Mouse (Mus musculus): ENCODE data around the gene Tmem131l.

The Tmem131l gene

DNA sequence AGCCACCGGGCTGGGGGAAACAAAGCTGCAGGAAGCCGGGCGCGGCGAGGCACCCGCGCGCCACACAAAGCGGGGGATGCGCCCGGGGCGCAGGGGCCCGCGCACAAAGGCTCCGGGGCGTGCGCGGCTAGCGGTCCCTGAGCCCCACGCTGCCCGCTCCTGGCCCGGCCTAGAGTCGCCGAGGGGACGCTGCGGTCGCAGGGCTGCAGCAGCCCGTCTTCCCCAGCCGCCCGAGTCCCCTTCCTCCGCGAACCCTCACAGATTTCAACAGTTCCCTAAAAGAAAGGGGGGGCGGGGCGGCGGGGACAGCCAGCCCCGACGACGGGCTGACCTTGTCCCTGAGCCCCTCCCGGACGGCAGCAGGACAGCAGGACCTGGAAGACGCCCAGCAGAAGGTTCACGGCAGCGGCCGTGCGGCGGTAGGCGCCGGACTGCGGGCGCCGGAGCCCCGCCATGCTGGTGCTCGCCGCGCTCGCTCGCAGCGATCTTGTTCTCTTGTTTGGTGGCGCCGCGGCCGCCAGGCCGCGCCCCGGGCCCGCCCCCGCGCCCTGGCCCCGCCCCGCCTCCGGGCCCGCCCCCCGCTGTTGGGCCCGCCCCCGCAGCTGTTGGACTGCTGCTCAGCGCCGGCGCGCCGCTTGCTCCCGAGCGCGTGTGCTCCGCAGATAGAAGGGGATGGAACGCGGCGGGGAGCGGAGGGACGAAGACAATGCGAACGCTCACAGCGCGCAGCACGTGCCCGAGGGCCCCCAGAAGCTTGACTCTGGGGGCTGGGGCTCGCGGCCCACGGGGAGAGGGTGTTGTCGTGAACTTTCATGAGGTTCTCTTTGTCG, at the start of gene Tmem131l:
Gene Tmem131l, minus strand, starts transcription at position 530 of the 830 bp plus-strand sequence.
- CTCF ChIA-PET = interaction anchor here (0.9 kb wide), 1 partner anchor 31 kb away, joined by 4 read pairs; no protein-coding TSS in a partner anchor

- CTCF ChIA-PET = no interaction called here
Observed at GRCm38 (mm10) chr3:84086921-84087320, 46.9 kb upstream of the Tmem131l start.

DNA sequence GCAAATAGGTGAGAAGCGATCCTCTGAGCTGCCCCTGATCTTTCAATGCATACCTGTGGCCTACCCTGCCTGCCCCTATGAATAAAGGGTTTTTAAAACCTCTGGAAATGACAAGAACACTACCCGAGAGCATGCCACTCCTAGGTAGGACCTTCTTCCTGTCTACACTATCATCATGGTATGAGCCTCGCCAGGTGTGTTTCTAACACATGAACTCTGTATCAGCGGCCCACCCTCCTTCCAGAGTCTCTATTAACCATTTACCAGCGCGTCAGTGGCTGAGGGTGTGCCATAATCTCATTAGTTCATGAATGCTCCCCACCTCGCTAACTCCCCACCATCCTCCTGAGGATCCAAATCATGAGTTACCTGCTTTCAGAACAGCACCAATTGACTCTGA, 46.4 kb upstream of the Tmem131l start:
- CTCF ChIA-PET = no interaction called here

DNA sequence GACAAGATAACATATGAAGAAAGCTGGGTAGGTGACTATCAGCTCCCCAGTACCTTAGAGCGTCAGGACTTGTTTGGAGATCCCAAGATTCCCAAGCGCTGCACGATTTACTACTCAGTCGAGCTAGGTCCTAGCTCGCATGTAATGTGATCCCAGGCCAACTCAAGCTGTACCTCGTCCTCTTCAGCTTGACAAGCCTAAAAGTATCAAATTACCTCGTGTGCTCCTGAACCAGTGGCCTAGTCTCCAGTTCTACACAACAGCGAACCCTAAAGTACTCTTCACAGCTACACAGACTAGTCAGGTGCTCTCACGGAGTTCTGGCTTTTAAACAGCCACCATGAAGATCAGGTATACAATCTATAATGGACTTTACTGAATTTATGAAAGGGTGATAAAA, 45.5 kb upstream of the Tmem131l start:
- CTCF ChIA-PET = no interaction called here

DNA sequence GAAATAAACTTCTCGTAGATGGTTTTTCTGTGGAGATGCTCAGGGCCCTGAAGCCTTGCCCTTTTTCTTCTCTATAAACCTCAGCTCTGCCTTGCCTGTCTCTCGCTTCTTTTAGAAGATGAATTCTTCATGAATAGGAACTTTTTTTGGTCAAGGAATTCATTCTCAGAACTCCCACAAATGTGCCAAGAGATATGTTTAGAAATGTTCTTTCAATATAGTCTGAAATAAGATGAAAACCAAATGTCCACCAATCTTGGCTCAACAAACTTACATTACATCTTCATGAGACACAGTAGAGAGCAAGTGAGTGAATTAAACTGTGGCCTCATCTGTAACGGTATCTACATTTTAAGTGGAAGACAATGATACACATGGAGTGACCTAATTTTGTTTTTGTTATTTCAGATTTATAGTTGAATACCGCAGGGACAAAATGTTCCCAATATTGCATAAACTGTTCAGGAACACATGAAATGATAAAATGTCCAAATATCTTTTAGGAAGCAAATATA, 41.3 kb upstream of the Tmem131l start:
- CTCF ChIA-PET = no interaction called here

GRCm38 (mm10) chr3:84080074-84080473, 40.1 kb upstream of the Tmem131l start:
- CTCF ChIA-PET = no interaction called here

DNA sequence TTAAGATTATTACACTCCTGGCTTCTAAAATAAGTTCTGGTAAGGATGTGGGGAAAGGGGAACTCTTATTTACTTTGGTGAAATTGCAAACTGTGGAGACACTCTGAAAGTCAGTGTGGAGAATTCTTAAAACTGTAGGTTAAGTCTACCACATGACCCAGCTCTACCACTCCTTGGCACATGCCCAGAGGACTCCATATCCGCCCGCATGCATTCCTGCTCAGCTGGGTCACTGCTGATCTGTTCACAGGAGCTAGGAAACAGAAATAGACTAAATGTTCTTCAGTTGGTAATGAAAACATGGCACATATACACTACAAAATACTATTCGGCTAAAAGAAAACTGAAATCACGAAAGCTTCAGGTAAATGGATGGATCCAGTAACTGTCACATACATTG, 37.5 kb upstream of the Tmem131l start:
- CTCF ChIA-PET = no interaction called here

DNA sequence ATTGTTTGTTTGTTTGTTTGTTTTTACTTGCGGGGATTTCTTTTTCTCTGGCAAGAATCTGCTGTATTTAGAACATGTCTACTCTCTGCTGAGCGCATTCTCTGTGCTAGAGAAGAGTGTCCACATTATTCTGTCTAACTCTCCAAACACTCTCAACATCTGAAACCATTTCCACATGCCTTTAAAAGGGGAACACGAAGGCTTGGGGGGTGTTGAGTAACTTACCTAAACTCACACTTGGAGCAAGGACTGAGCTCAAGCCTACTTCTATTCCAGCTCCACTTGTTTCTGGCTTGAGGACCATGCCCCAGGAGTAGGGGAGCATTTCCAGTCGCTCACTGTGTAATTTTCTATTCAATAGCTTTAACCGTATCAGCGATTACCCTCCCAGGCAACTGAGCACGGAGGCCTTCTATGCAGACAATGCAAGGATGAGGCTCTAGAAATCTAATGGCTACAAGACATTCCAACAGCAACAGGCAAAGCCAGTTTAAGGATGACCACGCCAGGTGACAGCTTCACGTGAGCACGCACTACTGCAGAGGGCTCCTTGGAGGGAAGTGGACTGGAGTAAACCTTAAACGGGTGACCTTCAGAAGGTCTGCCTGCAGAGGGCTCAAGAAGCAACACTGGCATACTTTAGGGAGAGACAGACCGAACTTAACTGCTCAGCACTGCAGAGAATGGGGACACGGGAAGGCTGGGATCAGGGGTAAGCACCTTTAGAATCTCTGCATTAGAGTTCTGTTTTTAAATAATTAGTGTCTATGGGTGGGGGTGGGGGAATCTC, 36.8 kb upstream of the Tmem131l start:
- CTCF ChIA-PET = interaction anchor here (0.5 kb wide), 1 partner anchor 195 kb away, joined by 11 read pairs; no protein-coding TSS in a partner anchor

- CTCF ChIA-PET = interaction anchor here (0.6 kb wide), 1 partner anchor 52 kb away, joined by 3 read pairs; no protein-coding TSS in a partner anchor
Observed at GRCm38 (mm10) chr3:84075516-84075915, 35.5 kb upstream of the Tmem131l start.

DNA sequence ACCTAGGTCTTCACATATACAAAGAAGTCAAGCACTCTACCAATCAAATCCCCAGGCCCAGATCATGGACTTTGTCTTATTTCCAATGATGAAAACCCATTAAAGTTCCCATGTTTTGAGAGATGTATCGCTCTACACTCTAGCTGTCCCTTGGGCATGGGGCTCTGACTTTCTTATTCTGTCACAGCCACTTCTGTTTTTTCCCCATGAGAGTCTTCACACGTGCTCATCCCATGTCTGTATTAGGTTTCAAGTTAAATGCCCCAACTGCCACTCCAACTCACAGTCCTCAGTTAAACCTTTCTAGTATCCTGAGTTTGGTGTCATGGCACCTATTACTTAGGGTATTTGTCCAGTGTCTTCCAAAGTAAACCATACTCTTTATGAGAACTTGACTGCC, 34.8 kb upstream of the Tmem131l start:
- CTCF ChIA-PET = interaction anchor here (0.6 kb wide), 1 partner anchor 15 kb away, joined by 3 read pairs; no protein-coding TSS in a partner anchor

- CTCF ChIA-PET = no interaction called here
Observed at GRCm38 (mm10) chr3:84071641-84072040, 31.7 kb upstream of the Tmem131l start.

- CTCF ChIA-PET = interaction anchor here (0.6 to 1.3 kb wide), 3 partner anchors 30 to 509 kb away, joined by 3 to 4 read pairs (median 3); no protein-coding TSS in a partner anchor
Observed at GRCm38 (mm10) chr3:84070811-84071210, 30.8 kb upstream of the Tmem131l start.

DNA sequence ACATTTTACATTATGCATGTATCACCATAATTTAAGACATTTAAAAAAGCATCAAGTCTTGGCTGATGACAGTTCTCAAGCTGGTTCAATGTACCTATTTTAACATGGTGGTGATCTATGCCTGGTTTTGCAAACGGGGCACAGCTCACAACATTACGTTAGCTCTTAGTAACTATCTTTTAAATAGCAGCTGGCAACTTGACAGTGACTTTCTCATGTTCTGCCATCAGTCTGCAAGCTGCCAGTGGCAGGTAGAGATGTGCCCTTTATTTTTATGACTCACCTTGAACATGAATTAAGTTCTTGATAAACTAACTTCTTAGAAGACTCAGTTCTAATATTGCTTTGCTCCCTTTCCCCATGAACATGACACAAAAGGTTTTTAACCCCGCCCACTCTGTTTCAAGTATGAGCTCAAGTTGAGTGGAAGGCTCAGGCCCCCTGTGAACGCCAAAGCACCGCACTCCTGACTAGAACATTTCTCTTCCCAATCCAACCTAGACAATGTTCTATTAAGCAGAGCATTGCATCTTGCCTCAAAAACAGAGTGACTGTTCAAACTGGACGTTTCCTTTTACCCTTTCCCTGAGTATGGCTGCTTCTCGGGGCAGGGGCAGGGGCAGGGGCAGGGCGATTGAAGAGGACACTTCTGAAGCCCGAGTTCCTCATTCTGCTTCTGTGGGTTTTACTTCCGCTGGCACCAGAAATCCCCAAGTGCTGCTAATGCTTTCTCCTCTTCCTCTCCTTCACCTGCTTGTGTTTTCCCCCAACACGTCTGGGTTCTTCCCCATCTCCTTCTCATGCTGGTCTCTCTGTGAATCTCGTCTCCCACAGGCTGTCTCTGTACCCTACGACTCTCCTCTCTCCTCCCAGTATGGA, 29.1 kb upstream of the Tmem131l start:
- CTCF ChIA-PET = no interaction called here

DNA sequence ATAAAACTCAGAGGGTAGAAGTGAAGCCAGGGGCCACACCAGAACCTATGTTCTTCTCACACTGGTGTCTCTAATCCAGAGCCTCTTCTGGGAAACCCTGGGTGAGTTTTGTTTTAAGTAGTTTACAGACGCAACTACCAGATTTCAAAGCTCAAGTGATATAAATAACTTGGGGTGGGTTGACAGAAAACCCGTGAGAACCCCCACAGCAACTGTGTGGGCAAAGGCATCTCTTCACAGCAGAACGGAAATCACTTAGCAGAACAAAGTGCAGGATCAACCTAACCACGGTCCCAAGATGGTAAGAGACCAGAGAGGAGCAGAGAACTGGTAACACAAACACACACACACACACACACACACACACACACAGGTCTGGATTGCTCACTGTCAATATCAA, 25.9 kb upstream of the Tmem131l start:
- CTCF ChIA-PET = interaction anchor here (0.7 kb wide), 1 partner anchor 47 kb away, joined by 3 read pairs; no protein-coding TSS in a partner anchor

DNA sequence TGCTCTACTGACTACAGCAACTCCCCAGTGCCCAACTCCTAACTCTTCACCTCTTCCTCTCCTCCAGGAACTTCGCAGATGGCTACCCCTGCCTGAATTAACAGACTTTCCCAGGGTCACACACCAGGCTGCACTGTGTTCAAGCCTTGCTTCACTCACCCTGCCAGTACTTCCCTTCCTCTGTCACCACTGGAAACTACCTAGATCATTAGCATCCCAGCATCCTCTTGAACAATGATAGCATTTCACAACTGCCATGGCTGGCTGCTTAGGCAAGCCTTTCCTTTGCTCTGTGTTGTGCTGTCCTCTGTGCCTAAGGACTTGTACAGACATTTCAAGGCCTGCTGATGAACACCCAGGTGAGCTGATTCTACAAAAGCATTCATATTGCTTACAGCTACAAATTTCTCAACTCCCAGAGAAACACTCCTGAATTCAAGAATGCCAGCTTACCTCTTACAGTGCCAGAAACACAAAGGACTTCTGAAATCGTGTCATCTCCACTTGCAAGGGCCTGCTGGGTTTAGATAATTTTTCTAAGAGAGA, 23.5 kb upstream of the Tmem131l start:
- CTCF ChIA-PET = no interaction called here

- CTCF ChIA-PET = no interaction called here
Observed at GRCm38 (mm10) chr3:84061523-84062453, 21.8 kb upstream of the Tmem131l start.

- CTCF ChIA-PET = no interaction called here
Observed at GRCm38 (mm10) chr3:84060946-84061345, 21.0 kb upstream of the Tmem131l start.

DNA sequence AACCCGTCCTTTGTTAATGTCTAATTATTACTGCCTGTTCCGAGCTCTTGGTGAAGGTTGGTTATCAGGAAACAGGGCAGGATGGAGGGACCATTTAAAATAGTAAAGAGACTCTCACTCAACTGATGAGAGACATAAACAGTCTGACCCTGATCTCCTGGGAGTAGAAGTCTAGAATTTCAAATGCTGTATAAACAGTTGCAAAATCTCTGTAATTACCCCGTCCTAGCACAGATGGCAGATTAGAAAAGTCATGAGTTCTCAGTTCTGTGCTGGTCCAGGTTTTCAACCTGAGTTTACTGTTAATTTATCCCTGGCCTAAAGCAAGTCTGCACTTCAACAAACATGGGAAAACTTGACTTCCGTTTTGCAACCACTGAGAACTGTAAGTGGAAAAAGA, 20.2 kb upstream of the Tmem131l start:
- CTCF ChIA-PET = interaction anchor here (0.7 kb wide), 1 partner anchor 15 kb away, joined by 3 read pairs; no protein-coding TSS in a partner anchor

- CTCF ChIA-PET = interaction anchor here (0.7 kb wide), 1 partner anchor 15 kb away, joined by 3 read pairs; no protein-coding TSS in a partner anchor
Observed at GRCm38 (mm10) chr3:84059676-84060075, 19.7 kb upstream of the Tmem131l start.

- CTCF ChIA-PET = no interaction called here
Observed at GRCm38 (mm10) chr3:84059261-84059660, 19.3 kb upstream of the Tmem131l start.

Measured in spleen, embryonic (tissue).